In the genomic region with DNA sequence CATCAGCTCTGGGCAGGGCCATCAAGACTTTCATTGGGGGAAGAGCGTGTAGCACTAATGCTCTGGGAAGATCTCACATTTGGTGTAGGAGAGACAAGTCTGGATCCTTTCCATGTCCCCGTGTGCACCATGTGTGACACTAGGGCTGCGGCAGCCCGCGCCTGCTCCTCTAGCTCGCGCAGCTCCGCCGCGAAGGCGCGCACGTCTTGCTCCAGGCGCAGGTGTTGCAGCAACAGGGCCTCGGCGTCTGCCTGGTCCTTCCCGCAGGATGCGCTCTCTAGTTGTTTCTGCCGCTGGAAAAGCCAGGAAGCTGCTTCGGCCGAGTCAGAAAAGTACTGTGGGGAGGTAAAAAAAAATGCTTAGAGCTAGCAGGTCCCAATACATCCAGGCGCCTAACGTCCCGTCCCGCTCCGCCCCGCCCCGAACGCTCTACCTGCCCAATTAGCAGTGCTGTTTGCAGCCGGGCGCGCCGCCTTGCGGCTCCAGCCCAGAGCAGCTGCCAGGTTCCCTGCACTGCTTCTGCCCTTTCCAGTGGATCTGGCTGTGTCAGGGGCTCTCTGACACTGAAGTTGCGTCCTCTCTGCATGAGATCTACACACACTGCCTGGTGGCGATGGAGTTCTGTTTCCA, we compare ENCODE assay signal across 8 mouse cellular contexts. TPM values are rescaled to one million over a fixed set of nuclear protein-coding genes. Genes with fewer than 3 reads are reported as not detected.
DNase-seq lines count a peak whose midpoint lies in the region; ATAC-seq and TF ChIP-seq lines count a peak whose summit lies in the region.

No protein-coding gene starts in this region.

- peak; percentile 82 for ATAC-seq in granulocyte monocyte progenitor cell, adult 5-6 weeks (replicated peaks; ENCODE audit: poor library complexity, severe bottlenecking)
- no peak for ATAC-seq in liver, embryonic 14.5 days (ENCODE audit: insufficient read depth)

- H3K4me1 ChIP-seq in liver, embryonic 14.5 days (replicated peaks; ENCODE audit: control insufficient read depth in 2 of 2, insufficient read depth in 2 of 2, low read length in 1 of 2), result no peaks in the 10 kb centered on the region

- H3K4me2 ChIP-seq in liver, embryonic 14.5 days (ENCODE audit: low read depth), result peak overlapping the region; percentile 42

- TF ChIP-seq EP300 in liver, embryonic 14.5 days (IDR thresholded peaks at IDR 0.05; ENCODE audit: low read depth), result no peak

- no peaks in the 10 kb centered on the region for H3K9me3 ChIP-seq in liver, embryonic 14.5 days (ENCODE audit: control insufficient read depth, low read length)

- H3K27me3 ChIP-seq in liver, embryonic 14.5 days (ENCODE audit: control insufficient read depth, insufficient read depth, low read length), result peaks cover 19% of the 10 kb centered on the region

- no peak overlapping the region for H3K9ac ChIP-seq in liver, embryonic 14.5 days (replicated peaks)

- H3K36me3 ChIP-seq in liver, embryonic 14.5 days (replicated peaks; ENCODE audit: control insufficient read depth, insufficient read depth, low read depth), result no peaks in the 10 kb centered on the region

- DNase-seq in adrenal gland, adult 18-20 months (ENCODE audit: low spot score in 2 of 2), result peak; percentile 24 to 46
- DNase-seq in adrenal gland, adult 8-10 months, result no peak
- DNase-seq in cerebellum, postnatal 36 days, result peak; percentile 70 to 76
- DNase-seq in kidney, adult 8-10 months, result peak; percentile 40 to 63
- peak in 1 of 3 experiments; percentile 13 for DNase-seq in liver, embryonic 14.5 days (ENCODE audit: low read depth in 3 of 3, low spot score in 3 of 3)
- DNase-seq in neural tube, embryonic 10.5 days (ENCODE audit: extremely low spot score, low spot score), result peak; percentile 61
- DNase-seq in thymus, postnatal 0 days (ENCODE audit: low spot score), result peak; percentile 73

- no peak overlapping the region for H3K27ac ChIP-seq in liver, embryonic 14.5 days

- 3% methylated on average over 36 of the region's 36 CpGs for WGBS in liver, embryonic 14.5 days (ENCODE audit: insufficient replicate concordance)

- peak overlapping the region in 1 of 2 experiments; percentile 20; a peak in 2 of 4 replicates for H3K4me3 ChIP-seq in liver, embryonic 14.5 days (ENCODE audit: insufficient read depth in 1 of 2, low read depth in 2 of 2, low read length in 2 of 2)

- TF ChIP-seq CTCF in liver, embryonic 14.5 days (IDR thresholded peaks at IDR 0.05; ENCODE audit: low read depth), result peak; percentile 66

RNA-seq across cellular contexts. Expression of gene Pla2g4b, which starts 43.0 kb away (rescaled TPM):
- total RNA-seq in adrenal gland, adult 18-20 months (2021), result 1 to 10 TPM; 1.9 to 2.4 TPM
- 1 to 10 TPM; 1.4 to 4.6 (median 3.8) TPM for total RNA-seq in adrenal gland, adult 8-10 months (2022)
- total RNA-seq in granulocyte monocyte progenitor cell, adult 5-6 weeks (2014; fragmentation: Nextera tagmentation), result 0.62 TPM in 1 of 2 replicates, not detected in the other
- 0.72 and 1.8 TPM in 2 replicates for total RNA-seq in granulocyte monocyte progenitor cell, adult 5-6 weeks (2017)
- polyA plus RNA-seq in liver, embryonic 14.5 days (2012; rRNA removed), result 1.1 and 1.3 TPM in 2 replicates
- 0.11 and 0.13 TPM in 2 replicates for polyA plus RNA-seq in liver, embryonic 14.5 days (2014; fragmentation: Nextera tagmentation; extraction: Ambion mirVana)
- 0.33 and 1.1 TPM in 2 replicates for polyA plus RNA-seq in thymus, postnatal 0 days (2015; fragmentation: Nextera tagmentation; extraction: Ambion mirVana)

RNA-seq across cellular contexts. Expression of gene Gm28042, which starts 48.9 kb away (rescaled TPM):
- 1 to 10 TPM; 1.5 to 1.7 TPM for total RNA-seq in adrenal gland, adult 18-20 months (2021)
- total RNA-seq in adrenal gland, adult 8-10 months (2022), result 1 to 10 TPM in 2 of 4 experiments, under 1 TPM in 2; 0.78 to 1.6 (median 0.96) TPM
- 1.0 and 1.5 TPM in 2 replicates for total RNA-seq in granulocyte monocyte progenitor cell, adult 5-6 weeks (2014; fragmentation: Nextera tagmentation)
- total RNA-seq in granulocyte monocyte progenitor cell, adult 5-6 weeks (2017), result not detected in 2 replicates
- polyA plus RNA-seq in liver, embryonic 14.5 days (2012; rRNA removed), result 1.5 and 1.6 TPM in 2 replicates
- polyA plus RNA-seq in liver, embryonic 14.5 days (2014; fragmentation: Nextera tagmentation; extraction: Ambion mirVana), result 0.35 TPM in 1 of 2 replicates, not detected in the other
- polyA plus RNA-seq in thymus, postnatal 0 days (2015; fragmentation: Nextera tagmentation; extraction: Ambion mirVana), result 0.70 and 1.3 TPM in 2 replicates

RNA-seq across cellular contexts. Expression of gene Jmjd7, which starts 48.9 kb away (rescaled TPM):
- 1 to 10 TPM; 5.4 to 6.2 TPM for total RNA-seq in adrenal gland, adult 18-20 months (2021)
- 10 to 100 TPM in 2 of 4 experiments, 1 to 10 TPM in 2; 7.3 to 16.7 (median 10.8) TPM for total RNA-seq in adrenal gland, adult 8-10 months (2022)
- 2.3 and 7.9 TPM in 2 replicates for total RNA-seq in granulocyte monocyte progenitor cell, adult 5-6 weeks (2014; fragmentation: Nextera tagmentation)
- total RNA-seq in granulocyte monocyte progenitor cell, adult 5-6 weeks (2017), result 3.5 and 4.0 TPM in 2 replicates
- 4.7 and 4.9 TPM in 2 replicates for polyA plus RNA-seq in liver, embryonic 14.5 days (2012; rRNA removed)
- polyA plus RNA-seq in liver, embryonic 14.5 days (2014; fragmentation: Nextera tagmentation; extraction: Ambion mirVana), result 5.0 and 6.9 TPM in 2 replicates
- 18.3 and 22.1 TPM in 2 replicates for polyA plus RNA-seq in thymus, postnatal 0 days (2015; fragmentation: Nextera tagmentation; extraction: Ambion mirVana)
